Mouse (Mus musculus) spleen, postnatal 4 days (tissue): ENCODE data around the gene Gnb1.

Experiments
- DNase-seq, 2 experiments: peaks; one replicate each; pipeline ENCODE4 v3.0.0; 2022; ENCODE audit warnings: low spot score in 2 of 2

The Gnb1 gene

GRCm38 (mm10) chr4:155577741-155578140 lies 86.6 kb downstream of the Gnb1 start:
- DNase-seq = no peak

DNA sequence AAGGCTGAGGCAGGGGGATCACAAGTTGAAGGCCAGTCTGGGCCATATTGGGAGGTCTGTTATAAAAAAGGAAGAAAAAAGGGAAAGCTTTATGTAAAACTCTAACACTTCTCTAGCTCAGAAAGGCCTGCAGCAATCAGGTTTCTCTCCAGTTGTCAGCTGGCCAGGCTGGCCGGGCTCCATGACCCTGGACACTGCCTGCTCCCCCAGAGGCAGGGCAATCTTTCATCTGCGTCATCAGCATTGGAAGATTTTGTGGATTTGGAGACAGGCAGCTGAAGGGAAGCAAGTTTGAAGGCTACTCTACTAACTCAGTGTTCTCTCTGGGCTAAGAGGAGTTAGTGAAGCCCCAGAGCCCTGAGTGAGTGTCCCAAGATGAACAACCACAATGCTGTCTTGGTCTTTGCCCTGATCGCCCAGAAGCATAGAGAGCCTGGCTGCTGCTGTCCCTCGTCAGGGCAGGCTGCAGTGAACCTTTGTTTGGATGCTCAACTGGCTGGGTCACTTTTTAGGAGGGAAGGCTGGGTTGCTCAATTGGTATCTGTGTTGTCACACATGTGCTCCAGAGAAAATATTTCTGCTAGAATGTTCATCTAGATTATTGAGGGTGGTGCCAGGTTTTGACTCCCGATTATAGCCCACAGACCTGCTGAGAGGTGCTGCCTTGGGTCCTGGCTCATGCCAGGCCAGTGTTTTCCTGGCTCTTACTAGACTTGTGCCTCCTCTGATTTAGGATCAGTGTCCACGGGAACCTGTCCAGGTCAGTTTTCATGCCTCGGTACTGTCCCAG lies 87.4 kb downstream of the Gnb1 start:
- no peak for DNase-seq

DNA sequence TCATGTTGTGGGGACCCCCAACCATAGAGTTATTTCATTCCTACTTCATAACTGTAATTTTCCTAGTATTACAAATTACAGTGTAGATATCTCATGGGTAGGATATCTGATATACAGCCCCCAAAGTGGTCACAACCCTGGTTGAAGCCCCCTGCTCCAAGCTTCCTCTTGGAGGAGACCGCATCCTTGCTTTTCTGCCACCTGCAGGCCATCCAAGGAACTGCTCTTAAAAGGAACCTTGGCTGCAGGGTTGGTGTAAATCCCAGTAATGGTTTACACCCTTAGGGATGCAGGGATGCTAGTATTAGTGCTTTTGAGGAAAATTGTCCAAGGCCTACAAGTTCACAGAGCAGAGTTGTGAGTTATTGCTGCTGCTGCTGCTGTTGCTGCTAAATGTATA lies 89.3 kb downstream of the Gnb1 start:
- peak; percentile 45 to 77 for DNase-seq

GRCm38 (mm10) chr4:155582279-155582905 lies 91.2 kb downstream of the Gnb1 start:
- DNase-seq = no peak

DNA sequence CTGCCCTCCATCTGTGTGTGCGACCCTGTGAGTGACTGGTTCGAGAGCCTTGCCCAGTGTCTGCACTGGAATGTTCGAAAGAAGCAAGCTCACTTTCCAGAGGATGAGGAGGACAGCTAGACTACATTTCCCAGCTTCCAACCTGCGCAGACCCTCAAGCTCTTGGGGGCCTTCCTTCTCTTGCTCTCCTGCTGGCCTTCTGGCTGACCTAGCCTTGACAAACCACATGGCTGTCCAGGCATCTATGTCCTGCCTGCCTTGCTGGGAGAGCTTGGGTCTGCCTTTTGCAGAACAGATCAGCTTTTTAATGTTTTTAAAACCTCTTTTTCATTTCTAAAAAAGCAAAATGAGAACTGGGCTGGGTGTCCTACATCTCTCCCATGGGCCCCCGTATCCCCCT lies 98.2 kb downstream of the Gnb1 start:
- DNase-seq = no peak

GRCm38 (mm10) chr4:155591012-155591719 lies 100.0 kb downstream of the Gnb1 start:
- DNase-seq = no peak

DNA sequence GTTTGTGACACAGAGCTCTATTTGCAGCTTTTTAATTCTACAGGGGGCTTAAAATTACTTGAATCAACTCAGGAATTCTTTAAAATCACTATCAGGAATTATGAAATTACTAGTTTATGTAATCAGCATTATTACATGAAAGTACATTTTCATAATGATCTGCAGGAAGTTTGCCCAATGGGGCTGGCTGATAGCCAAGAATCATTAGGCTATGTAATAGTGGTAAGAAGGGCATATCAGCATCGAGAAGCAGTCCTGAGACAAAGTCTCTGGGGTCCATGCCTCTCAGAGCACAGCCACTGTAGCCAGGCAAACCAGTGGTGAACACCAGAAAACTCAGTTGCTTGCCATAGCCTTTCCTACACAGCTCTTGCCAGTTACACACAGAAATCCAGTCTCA lies 102.6 kb downstream of the Gnb1 start:
- DNase-seq = no peak

GRCm38 (mm10) chr4:155595777-155596176 lies 104.6 kb downstream of the Gnb1 start:
- no peak for DNase-seq

DNA sequence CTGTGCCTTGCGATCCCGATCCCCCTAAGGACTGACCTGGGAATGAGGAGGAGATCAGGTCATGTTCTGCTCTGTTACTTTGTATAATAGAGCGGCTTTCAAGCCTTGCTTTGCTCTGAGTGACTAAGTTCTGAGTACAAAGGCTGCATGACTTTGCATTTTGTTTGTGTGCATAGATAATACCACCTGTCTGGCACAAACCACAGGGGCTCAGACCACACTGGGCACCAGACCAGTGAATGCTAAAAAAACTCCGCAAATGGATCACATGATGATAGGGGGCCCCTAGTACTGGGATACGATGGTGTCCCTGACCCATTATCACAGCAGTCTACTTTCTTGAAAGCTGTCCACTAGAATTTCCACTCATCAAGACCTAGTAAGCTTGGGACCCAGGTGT lies 105.4 kb downstream of the Gnb1 start:
- DNase-seq = no peak

DNA sequence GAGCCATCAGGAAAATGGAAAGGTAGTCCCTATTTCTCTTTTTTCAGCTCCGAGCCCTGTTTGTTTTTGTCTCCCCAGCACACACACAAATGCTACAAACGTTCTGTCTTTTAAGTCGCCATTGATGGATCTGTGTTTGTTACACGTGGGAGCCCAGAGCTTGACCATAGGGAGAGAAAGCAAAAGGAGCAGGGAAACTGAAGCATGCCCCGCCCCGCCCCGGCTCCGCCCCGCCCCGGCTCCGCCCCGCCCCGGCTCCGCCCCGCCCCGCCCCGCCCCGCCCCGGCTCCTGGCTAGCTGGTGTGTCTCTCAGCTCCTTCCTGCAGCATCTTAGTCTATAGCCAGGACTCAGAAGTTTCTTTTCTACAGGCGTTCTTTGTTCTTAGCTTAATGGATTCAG lies 107.4 kb downstream of the Gnb1 start:
- no peak for DNase-seq

DNA sequence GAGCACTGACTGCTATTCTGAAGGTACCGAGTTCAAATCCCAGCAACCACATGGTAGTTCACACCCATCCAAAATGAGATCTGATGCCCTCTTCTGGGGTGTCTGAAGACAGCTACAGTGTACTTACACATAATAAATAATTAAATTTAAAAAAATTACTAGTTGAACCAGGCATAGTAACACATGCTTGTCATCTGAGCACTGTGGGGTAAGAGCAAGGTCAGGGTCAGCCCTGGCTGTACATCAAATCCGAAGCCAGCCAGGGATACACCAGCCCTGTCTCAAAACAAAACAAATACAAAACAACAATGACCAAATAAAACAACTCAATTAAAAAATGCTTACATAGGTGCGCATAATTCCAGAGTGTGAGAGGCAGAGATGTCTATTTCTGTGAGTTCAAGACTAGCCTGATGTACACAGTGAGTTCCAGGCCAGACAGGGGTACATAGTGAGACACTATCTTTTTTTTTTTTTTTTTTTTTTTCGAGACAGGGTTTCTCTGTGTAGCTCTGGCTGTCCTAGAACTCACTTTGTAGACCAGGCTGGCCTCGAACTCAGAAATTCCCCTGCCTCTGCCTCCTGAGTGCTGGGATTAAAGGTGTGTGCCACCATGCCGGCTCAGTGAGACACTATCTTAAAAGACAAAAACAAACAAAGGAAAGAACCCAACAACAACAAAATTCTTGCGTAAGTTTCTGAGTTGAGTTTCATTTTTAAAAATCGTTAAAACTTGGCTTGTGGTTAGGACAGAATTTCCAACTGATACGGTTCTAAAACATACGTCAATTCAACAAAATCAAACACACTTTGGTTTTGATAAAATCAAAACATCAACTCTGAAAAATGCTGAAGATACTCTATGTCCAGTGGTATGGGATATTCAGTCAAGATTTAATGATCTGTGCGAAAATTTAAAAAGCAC lies 109.0 kb downstream of the Gnb1 start:
- no peak for DNase-seq

- DNase-seq = peak; percentile 95 to 98
These were observed 110.2 kb downstream of the Gnb1 start, which contains the start of gene Slc35e2 for GRCm38 (mm10) chr4:155601091-155601996. Gene Slc35e2 (plus strand): TSS chr4:155601416.

GRCm38 (mm10) chr4:155601997-155602456 lies 110.9 kb downstream of the Gnb1 start:
- DNase-seq = no peak

DNA sequence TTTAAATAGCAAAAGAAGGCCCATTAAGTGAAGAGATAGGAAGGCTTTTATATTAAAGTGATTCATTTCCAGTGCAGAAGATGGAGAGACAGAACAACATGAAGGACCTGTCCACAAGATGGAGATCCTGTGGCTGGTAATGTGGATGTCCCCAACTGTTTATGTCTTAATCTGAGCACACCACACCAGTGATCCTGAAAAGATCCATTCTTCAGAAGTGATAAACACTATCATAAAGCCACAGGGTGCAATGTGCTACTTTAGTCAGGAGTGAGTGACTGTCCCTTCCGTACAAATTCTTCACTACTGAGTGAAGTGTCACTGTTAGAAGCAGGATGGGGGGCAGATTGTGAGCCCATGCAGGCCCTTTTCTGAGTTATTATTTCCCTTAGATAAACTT lies 111.6 kb downstream of the Gnb1 start:
- DNase-seq = no peak

DNA sequence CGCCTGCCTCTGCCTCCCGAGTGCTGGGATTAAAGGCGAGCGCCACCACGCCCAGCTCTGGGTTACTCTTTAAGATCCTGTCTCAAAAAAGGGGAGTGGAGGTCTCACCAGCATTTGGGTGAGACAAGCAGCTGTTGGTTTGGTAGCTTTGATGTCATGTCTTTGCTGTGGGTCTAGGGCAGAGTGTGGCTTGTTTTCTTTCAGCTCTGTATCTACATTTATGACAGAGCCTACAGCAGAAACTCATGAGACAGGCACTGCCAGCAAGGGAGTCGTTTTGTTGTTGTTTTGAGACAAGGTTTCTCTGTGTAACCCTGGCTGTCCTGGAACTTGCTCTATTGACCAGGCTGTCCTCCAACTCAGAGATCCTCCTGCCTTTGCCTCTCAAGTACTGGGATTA lies 112.6 kb downstream of the Gnb1 start:
- no peak for DNase-seq

DNA sequence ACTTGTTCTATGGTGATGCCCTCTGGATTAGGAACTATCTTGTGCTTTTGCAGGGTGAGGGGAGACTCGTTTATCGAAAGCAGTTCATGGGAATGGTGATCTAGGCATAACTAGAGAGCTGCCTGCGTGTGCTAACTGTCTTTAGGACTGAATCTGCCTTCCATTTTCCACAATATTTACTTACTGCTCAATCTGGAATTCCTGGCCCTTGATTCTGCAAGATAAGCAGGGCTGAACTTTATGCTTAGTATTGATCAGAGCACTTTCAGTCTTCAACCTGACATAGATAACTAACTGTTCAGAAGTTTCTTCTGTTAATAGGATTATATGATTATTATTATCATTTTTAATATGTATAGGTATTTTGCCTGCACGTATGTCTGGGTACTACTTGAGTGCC lies 114.0 kb downstream of the Gnb1 start:
- DNase-seq = no peak

GRCm38 (mm10) chr4:155606825-155607224 lies 115.7 kb downstream of the Gnb1 start:
- no peak for DNase-seq
